Mouse (Mus musculus) cerebellum, adult 2 months (tissue): ENCODE results near the gene Daam1. TPM values are rescaled to one million over a fixed set of nuclear protein-coding genes. Genes with fewer than 3 reads are reported as not detected.
A peak's percentile ranks its signal among the peaks of the same experiment; 100 is the strongest.

Experiments used
- DNase-seq, 2 experiments: peaks; one replicate each; pipeline ENCODE4 v3.0.0; 2021
- H3K27ac ChIP-seq: fragments of 200-500 bp; 2 replicates; pipeline ENCODE4 v1.5.1; 2012; ENCODE audit warnings: low read length, control low read depth, inconsistent platforms; ENCODE audit not compliant: insufficient read depth
- H3K27me3 ChIP-seq: fragments of 200-500 bp; 2 replicates; pipeline ENCODE4 v1.6.1; 2012; ENCODE audit warnings: inconsistent platforms, mild to moderate bottlenecking, low read length, moderate library complexity; ENCODE audit not compliant: control insufficient read depth, insufficient read depth
- H3K4me1 ChIP-seq: fragments of 200-500 bp; 2 replicates; pipeline ENCODE4 v1.6.1; 2011; ENCODE audit warnings: low read length; ENCODE audit not compliant: control insufficient read depth, insufficient read depth
- H3K4me3 ChIP-seq: fragments of 200-500 bp; replicated peaks from 2 replicates; pipeline ENCODE3; 2011; ENCODE audit warnings: mild to moderate bottlenecking, low read depth, low read length, control low read depth; ENCODE audit not compliant: insufficient read depth
- CTCF ChIP-seq: fragments of 200-500 bp; IDR thresholded peaks from 2 replicates; pipeline ENCODE4 v1.5.1; 2011; ENCODE audit warnings: low read depth, mild to moderate bottlenecking, control low read depth, low read length, moderate library complexity, borderline replicate concordance; ENCODE audit not compliant: insufficient read depth
- POLR2A ChIP-seq: fragments of 200-500 bp; IDR thresholded peaks from 2 replicates; pipeline ENCODE4 v1.6.1; 2011; ENCODE audit warnings: low read length, control low read depth, borderline replicate concordance; ENCODE audit not compliant: insufficient read depth
- WGBS: fragments of 180-500 bp; shearing (Covaris S2); methylation state at CpG from one replicate; pipeline ENCODE4 v1.1.7; 2018; 5-methylcytosine and 5-hydroxymethylcytosine counted together
- polyA plus RNA-seq: library from polyadenylated mRNA; depleted of rRNA; stranded (reverse); fragments of >200 nt; gene quantifications from 2 replicates; pipeline ENCODE4 v1.2.3, GENCODE M21; 2012

Daam1 gene
- polyA plus RNA-seq, 1 experiment = 31.2 TPM

GRCm38 (mm10) chr12:71898666-71899520, 68.0 kb downstream of the Daam1 start:
- no peak for DNase-seq
- Histone ChIP-seq H3K27me3 (no peaks in the 10 kb centered on the region), H3K4me1 (no peaks in the 10 kb centered on the region), H3K4me3 (no peak overlapping the region), H3K27ac (peak overlapping the region; percentile 48; the same call in 1 of the 2 replicates)
- TF ChIP-seq POLR2A (no peak), CTCF (no peak)
- 71% methylated on average over 7 of the region's 7 CpGs for WGBS

DNA sequence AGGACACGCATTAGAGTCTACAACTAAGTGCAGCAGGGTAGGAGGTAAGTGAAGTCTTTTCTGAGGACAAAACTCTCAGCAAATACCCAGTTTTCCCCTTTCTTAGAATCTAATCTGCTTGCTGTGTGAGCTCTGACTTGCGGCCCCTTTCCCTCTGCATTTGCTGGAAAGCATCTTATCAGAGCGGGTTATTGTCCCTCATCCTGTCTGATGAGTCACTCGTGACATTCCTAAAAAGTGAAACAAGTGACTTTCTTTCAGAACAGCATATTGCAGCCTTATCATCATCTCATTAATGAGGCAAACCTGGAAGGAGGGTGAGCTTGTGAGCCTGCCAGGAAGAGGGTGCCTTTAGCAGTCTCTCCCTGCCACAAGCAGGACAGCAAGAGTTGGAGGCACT, 68.7 kb downstream of the Daam1 start:
- Histone ChIP-seq H3K27me3 (no peaks in the 10 kb centered on the region), H3K27ac (no peak overlapping the region), H3K4me1 (peaks cover 3% of the 10 kb centered on the region; the same call in 1 of the 2 replicates), H3K4me3 (no peak overlapping the region)
- no peak for TF ChIP-seq POLR2A
- TF ChIP-seq CTCF = no peak
- DNase-seq = no peak
- WGBS = 85% methylated on average over 4 of the region's 4 CpGs

DNA sequence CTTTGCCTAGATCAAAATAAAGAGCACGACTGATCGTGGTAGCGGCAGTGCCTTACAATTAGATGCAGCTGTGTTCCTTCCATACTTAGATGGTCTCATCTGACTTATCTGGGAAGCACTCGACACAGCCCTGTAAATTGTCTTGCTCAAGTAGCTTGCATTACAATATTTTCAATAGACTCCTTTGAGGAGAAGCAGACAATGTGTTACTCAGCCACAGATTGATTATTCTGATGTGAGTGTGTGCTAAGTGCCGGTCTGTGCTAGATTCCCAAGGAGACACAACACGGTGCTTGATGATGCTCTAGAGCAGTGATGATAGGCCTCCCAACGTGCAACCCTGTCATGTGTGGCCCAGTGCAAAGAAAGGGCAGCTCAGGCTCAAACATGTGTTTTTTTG, 70.3 kb downstream of the Daam1 start:
- H3K4me3 ChIP-seq = no peak overlapping the region
- no peak overlapping the region for H3K27ac ChIP-seq
- WGBS = 71% methylated on average over 7 of the region's 7 CpGs
- H3K4me1 ChIP-seq = peaks cover 3% of the 10 kb centered on the region
- no peaks in the 10 kb centered on the region for H3K27me3 ChIP-seq
- DNase-seq = no peak
- TF ChIP-seq CTCF (no peak), POLR2A (no peak)

DNA sequence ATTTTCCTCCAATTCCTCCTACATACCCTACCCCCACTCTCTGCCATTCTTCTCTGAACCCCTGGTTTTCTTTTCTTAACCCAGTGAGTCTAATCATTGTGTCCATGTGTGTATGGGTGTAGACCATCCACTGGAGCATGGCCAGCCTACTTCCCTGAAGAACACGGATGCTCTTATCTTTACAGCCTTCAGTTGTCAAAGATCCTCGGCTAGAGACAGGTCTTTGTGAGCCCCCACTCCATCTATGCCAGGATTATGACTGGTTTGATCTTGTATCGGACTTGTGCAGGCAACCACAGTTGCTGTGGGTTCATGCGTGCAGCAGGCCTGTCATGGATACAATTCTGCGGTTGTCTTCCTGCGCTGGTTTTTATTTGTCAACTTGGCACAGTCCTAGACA, 71.0 kb downstream of the Daam1 start:
- Histone ChIP-seq H3K27me3 (no peaks in the 10 kb centered on the region), H3K27ac (no peak overlapping the region; the same call in 1 of the 2 replicates), H3K4me3 (no peak overlapping the region), H3K4me1 (peaks cover 8% of the 10 kb centered on the region)
- no peak for TF ChIP-seq CTCF
- TF ChIP-seq POLR2A = no peak
- DNase-seq = no peak
- WGBS = 94% methylated on average over 6 of the region's 6 CpGs

GRCm38 (mm10) chr12:71902317-71902716, 71.4 kb downstream of the Daam1 start:
- Histone ChIP-seq H3K27me3 (no peaks in the 10 kb centered on the region), H3K4me3 (no peak overlapping the region), H3K27ac (no peak overlapping the region), H3K4me1 (peaks cover 11% of the 10 kb centered on the region)
- no peak for DNase-seq
- WGBS = 100% methylated on average over 1 of the region's 1 CpGs
- no peak for TF ChIP-seq POLR2A
- TF ChIP-seq CTCF = no peak

DNA sequence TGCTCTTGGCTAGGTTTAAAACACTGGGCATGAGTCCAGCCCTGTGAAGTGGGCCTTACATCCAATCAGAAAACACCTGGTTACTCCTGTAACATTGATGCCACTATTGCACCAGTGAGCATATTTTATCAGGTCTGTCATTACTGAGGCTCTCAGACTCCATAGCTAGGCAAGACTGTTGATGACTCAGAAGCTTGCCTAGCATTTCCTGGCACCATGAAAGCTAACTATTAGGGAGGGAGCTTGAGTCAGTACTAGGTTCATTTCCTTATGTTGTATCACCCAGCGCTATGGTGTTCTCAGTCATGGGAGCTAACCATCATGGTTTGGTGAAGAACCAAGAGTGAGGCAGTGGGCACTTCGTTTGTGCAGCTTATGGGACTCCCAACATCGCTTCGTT, 72.3 kb downstream of the Daam1 start:
- H3K27me3 ChIP-seq = no peaks in the 10 kb centered on the region
- DNase-seq = no peak
- peaks cover 11% of the 10 kb centered on the region for H3K4me1 ChIP-seq
- WGBS = 96% methylated on average over 4 of the region's 4 CpGs
- TF ChIP-seq CTCF (no peak), POLR2A (no peak)
- H3K4me3 ChIP-seq = no peak overlapping the region
- no peak overlapping the region for H3K27ac ChIP-seq

DNA sequence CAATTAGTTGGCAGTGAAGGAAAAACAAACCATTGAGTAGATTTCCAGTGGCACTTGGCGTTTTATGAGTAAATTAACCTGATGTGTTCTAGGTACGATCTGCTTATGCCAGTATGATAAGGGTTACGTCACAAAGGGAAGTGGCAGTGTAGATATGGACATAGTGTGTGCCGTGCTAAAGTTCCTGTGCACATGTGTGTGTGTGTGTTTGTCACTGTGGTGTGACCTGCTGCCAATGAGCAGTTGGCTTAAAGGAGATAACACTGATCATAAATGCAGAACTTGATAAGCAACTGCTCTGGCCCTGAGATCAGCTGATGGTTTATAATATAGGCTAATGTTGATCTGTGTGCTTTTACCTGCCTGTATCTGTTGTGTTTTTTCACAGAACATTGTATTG, 73.4 kb downstream of the Daam1 start:
- H3K4me1 ChIP-seq = peaks cover 11% of the 10 kb centered on the region
- TF ChIP-seq CTCF (no peak), POLR2A (no peak)
- no peak overlapping the region for H3K27ac ChIP-seq
- no peaks in the 10 kb centered on the region for H3K27me3 ChIP-seq
- DNase-seq = no peak
- no peak overlapping the region for H3K4me3 ChIP-seq
- 88% methylated on average over 4 of the region's 4 CpGs for WGBS

DNA sequence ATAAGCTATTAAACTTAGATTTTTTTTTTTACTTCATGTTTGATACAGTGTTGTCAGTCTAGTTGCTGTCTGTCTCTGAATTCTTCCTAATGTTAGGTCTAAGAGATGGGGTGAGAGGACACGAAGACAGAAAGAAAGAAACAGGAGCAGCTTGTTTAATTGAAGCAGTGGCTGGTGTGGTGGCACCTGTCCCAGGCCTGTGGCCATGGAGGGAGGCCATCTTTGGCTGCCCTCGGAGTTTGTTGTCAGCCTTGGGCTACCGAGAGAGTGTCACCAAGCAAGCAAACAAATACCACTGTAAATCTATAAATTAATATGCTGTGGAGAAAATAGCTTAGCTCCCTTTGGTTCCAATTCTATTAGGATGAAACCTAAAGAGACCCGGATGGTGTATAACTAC, 74.0 kb downstream of the Daam1 start:
- WGBS = 27% methylated on average over 4 of the region's 4 CpGs
- DNase-seq = peak; percentile 41 to 57
- Histone ChIP-seq H3K4me1 (peaks cover 13% of the 10 kb centered on the region), H3K4me3 (no peak overlapping the region), H3K27ac (no peak overlapping the region), H3K27me3 (no peaks in the 10 kb centered on the region)
- TF ChIP-seq CTCF = no peak
- TF ChIP-seq POLR2A = no peak
